Mouse (Mus musculus): ENCODE results near the gene Hdac4.

- TF ChIP-seq CTCF (IDR thresholded peaks at IDR 0.05; ENCODE audit: low read depth) (no peak), EP300 (IDR thresholded peaks at IDR 0.05; ENCODE audit: low read depth) (no peak)
Observed at GRCm38 (mm10) chr1:92103971-92104370, 91.5 kb downstream of the Hdac4 start.

All from liver, postnatal 0 days (tissue).